Mouse (Mus musculus) liver, embryonic 12.5 days (tissue): ENCODE data around the gene Ccdc43. TPM values are rescaled to one million over a fixed set of nuclear protein-coding genes. Genes with fewer than 3 reads are reported as not detected.
A peak's percentile ranks its signal among the peaks of the same experiment; 100 is the strongest.

Experiments
- ATAC-seq: fragments of 200-750 bp; cut with Nextera tagmentation; 2 replicates; pipeline ENCODE4 v1.8.0; 2017; ENCODE audit warnings: moderate number of reproducible peaks, mild to moderate bottlenecking, moderate library complexity
- H3K27ac ChIP-seq: fragments of 300-500 bp; sonication (generic); 2 replicates; pipeline ENCODE4 v1.5.1; 2016; ENCODE audit warnings: mild to moderate bottlenecking
- H3K27me3 ChIP-seq: fragments of 300-500 bp; sonication (generic); replicated peaks from 2 replicates; pipeline ENCODE4 v1.6.1; 2016; ENCODE audit warnings: mild to moderate bottlenecking, moderate library complexity
- H3K36me3 ChIP-seq: fragments of 300-500 bp; sonication (generic); 2 replicates; pipeline ENCODE4 v1.6.1; 2016; ENCODE audit warnings: mild to moderate bottlenecking, moderate library complexity
- H3K4me1 ChIP-seq: fragments of 300-500 bp; sonication (generic); 2 replicates; pipeline ENCODE4 v1.6.1; 2016
- H3K4me2 ChIP-seq: fragments of 300-500 bp; sonication (generic); 2 replicates; pipeline ENCODE4 v1.6.1; 2016; ENCODE audit warnings: mild to moderate bottlenecking, moderate library complexity
- H3K4me3 ChIP-seq: fragments of 300-500 bp; sonication (generic); 2 replicates; pipeline ENCODE4 v1.5.1; 2016; ENCODE audit warnings: mild to moderate bottlenecking, moderate library complexity
- H3K9ac ChIP-seq: fragments of 300-500 bp; sonication (generic); 2 replicates; pipeline ENCODE4 v1.6.1; 2016; ENCODE audit warnings: mild to moderate bottlenecking, moderate library complexity
- H3K9me3 ChIP-seq: fragments of 300-500 bp; sonication (generic); replicated peaks from 2 replicates; pipeline ENCODE4 v1.6.1; 2016; ENCODE audit warnings: mild to moderate bottlenecking, moderate library complexity
- WGBS: fragments of 180-500 bp; shearing (Covaris S2); methylation state at CpG from one replicate; pipeline ENCODE4 v1.1.7; 2016; ENCODE audit not compliant: insufficient replicate concordance; 5-methylcytosine and 5-hydroxymethylcytosine counted together
- polyA plus RNA-seq: library from polyadenylated mRNA; unstranded; fragments of >200 nt; fragmentation: Nextera tagmentation; extraction: Ambion mirVana; gene quantifications from 2 replicates; pipeline ENCODE4 v1.2.1, GENCODE M21; 2016

Ccdc43 gene
- 26.9 and 27.5 TPM in 2 replicates for polyA plus RNA-seq

DNA sequence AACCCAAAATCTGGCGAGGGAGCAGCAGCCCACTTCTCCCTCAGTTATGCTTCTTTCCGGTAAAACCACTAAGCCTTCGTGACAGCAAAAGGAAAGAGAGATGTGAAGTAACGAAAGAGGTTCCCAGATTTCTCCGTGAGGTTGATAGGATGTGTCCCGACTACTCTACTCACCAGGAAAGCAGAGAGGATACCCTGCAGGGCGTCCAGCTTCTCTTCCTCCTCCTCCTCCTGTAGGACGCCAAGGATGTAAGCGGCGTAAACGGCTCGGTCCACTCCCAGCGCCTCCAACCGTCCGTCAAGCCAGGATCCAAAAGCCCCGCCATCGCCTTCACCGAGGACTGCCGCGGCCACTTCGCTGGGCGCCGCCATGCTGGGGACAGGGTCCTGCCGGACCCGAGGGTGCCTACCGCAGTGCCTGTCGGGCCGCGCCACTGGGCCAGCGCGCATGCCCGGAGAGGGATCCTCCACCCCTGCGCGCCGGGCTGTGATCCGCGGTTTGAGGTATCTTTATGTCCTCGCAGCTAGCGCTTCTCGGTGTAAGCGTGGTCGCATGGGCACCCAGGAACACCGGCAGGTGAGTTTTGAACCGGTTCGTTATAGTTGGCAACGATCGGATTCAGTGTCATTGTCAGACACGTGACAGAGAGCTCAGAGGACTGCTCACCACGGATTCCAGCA, at the start of gene Ccdc43:
Ccdc43 (minus strand) TSS at position 445 of the 680 bp plus-strand sequence.
- ATAC-seq: peak; percentile 97
- peak within 1 kb of the TSS; percentile 68 for H3K4me3 ChIP-seq

DNA sequence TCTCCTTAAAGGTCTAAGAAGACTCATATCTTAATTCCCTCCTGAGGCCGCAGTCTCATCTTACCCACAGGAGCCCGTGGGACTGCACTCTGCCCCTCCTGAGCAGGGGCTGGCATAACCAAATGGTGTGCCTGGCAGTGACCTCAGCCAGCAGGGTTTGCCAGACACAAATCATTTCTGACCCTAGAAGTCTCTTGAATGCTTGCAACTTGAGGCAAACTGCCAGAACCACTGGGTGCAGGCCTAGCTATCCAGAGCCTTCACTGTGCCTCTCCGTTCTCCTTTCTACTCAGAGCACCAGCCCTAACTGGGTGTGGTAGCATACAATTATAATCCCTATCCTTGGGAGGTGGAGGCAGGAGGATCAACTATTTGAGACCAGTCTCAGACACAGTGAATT, 47.2 kb upstream of the Ccdc43 start:
- no peak overlapping the region for H3K4me3 ChIP-seq
- H3K4me2 ChIP-seq: no peak overlapping the region
- no peaks in the 10 kb centered on the region for H3K36me3 ChIP-seq
- H3K27me3 ChIP-seq: peaks cover 30% of the 10 kb centered on the region
- H3K9me3 ChIP-seq: no peaks in the 10 kb centered on the region
- no peak overlapping the region for H3K27ac ChIP-seq
- H3K9ac ChIP-seq: no peak overlapping the region
- H3K4me1 ChIP-seq: peaks cover 9% of the 10 kb centered on the region; the same call in 1 of the 2 replicates
- ATAC-seq: no peak
- WGBS: 64% methylated on average over 3 of the region's 3 CpGs

More for the DNA sequence above, at the start of gene Ccdc43:
- Histone ChIP-seq H3K4me1 (peaks cover 30% of the 10 kb centered on the region), H3K4me2 (peak within 1 kb of the TSS; percentile 80), H3K27ac (no peak within 1 kb of the TSS), H3K9me3 (no peaks in the 10 kb centered on the region), H3K9ac (peak within 1 kb of the TSS; percentile 71), H3K36me3 (peaks cover 19% of the 10 kb centered on the region), H3K27me3 (no peaks in the 10 kb centered on the region)
- WGBS: under 1% methylated on average over 49 of the region's 49 CpGs

DNA sequence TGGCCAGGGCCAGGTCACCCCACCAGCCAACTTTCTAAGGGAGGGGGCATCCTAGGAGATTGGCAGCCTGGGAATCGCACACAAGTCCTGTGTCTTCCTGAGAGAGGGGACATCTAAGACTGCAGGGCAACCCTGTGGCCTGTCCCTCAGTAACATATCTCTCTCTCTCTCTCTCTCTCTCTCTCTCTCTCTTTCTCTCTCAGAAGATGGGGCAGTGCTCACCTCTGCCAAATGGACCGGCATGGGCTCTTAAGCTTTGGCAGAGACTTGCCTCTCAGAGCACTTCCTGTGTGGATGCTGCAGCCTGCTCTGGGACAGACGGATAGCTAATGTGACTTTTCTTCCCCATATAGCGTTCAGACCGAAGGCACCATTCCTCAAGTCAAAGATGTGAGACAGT, 45.3 kb upstream of the Ccdc43 start:
- H3K36me3 ChIP-seq: no peaks in the 10 kb centered on the region
- 54% methylated on average over 5 of the region's 5 CpGs for WGBS
- H3K9me3 ChIP-seq: no peaks in the 10 kb centered on the region
- peaks cover 17% of the 10 kb centered on the region for H3K4me1 ChIP-seq
- ATAC-seq: no peak
- no peak overlapping the region for H3K27ac ChIP-seq
- peaks cover 45% of the 10 kb centered on the region for H3K27me3 ChIP-seq
- H3K4me3 ChIP-seq: no peak overlapping the region
- no peak overlapping the region for H3K4me2 ChIP-seq
- H3K9ac ChIP-seq: no peak overlapping the region

DNA sequence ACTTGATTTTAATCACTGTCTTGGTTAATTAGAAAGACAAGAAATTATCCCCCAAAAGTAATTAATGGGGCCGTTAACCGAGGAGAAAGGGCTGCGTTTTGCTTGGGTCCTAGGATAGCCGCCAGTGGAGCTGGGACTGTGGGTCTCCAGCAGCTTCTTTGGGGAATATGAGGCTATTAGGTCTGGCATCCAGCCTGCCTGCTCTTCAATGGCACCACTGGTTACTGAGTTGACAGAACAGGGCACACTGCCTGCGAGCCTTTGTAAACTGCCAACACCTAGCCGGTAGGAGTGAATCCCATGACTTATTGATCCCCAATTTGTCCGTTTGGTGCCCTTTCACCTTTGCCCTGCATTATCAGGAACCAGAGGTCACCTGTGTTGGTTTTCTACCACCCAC, 44.5 kb upstream of the Ccdc43 start:
- peaks cover 49% of the 10 kb centered on the region for H3K27me3 ChIP-seq

DNA sequence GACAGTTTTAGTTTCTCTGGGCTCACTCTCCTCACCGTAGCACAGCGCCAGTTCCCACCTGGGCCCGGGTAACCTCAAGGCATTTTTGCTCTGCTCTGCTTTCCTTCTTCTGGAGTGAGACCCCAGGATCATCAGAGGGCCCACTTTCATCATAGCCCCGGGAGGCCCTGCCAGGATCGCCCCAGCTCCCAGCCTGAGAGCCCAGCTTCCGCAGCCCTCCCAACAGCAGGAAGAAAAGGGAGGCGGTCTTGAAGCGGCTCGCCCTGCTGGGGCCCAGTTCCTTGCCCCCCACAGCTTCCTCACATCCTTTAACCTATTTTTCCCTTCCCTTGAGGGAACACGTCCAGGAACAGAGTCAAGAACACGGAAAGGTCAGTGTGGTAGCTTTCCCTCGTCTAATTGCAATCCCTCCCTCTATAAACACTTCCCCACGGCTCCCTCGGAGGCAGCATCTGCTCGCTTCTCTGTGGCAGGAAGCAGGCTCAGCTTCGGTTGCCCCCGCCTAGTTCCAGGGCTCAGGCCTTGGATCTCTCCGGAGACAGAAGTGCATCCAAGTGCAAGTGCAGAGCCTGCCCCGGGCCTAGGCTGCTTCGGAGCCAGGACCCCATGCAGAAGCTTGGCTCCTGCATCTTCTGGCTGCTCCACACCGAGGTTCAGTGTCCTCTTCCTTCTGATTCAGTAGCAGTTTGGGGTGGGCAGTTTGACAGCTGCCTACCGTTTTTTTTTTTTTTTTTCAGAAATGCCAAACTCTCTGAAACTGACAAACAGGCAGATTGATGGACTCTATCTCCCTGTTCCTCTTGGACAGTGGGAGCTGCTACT, 43.8 kb upstream of the Ccdc43 start:
- ATAC-seq: no peak
- Histone ChIP-seq H3K27me3 (peaks cover 49% of the 10 kb centered on the region), H3K9ac (no peak overlapping the region), H3K4me2 (peak overlapping the region; percentile 29), H3K36me3 (no peaks in the 10 kb centered on the region), H3K4me1 (peaks cover 17% of the 10 kb centered on the region), H3K27ac (0 out of 2 replicates have a peak overlapping the region, but pooled peaks have one; percentile 16), H3K4me3 (no peak overlapping the region), H3K9me3 (no peaks in the 10 kb centered on the region)
- 17% methylated on average over 22 of the region's 22 CpGs for WGBS

More for the DNA sequence above, 44.5 kb upstream of the Ccdc43 start:
- Histone ChIP-seq H3K4me1 (peaks cover 17% of the 10 kb centered on the region), H3K36me3 (no peaks in the 10 kb centered on the region), H3K9ac (no peak overlapping the region), H3K9me3 (no peaks in the 10 kb centered on the region), H3K4me3 (no peak overlapping the region), H3K4me2 (no peak overlapping the region), H3K27ac (no peak overlapping the region)
- 68% methylated on average over 7 of the region's 7 CpGs for WGBS
- no peak for ATAC-seq

DNA sequence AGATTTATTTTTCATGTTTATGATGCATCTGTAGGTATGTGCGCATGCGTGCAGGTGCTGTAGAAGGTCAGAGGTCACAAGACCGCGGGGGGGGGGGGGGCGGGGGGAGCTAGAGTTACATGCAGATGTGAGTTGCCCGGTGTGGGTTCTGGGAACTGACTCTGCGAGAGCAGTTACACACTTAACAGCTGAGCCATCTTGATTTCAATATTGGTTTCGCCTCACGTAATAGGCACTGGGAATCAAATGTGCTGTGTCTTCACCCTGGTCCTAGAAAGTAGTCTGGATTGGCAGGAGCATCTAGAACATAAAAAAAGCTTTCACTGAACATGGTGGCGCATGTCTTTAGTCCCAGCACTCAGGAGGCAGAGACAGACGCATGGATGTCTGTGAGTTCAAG, 43.1 kb upstream of the Ccdc43 start:
- H3K36me3 ChIP-seq: no peaks in the 10 kb centered on the region
- no peak overlapping the region for H3K9ac ChIP-seq
- no peak overlapping the region for H3K27ac ChIP-seq
- 55% methylated on average over 11 of the region's 11 CpGs for WGBS
- ATAC-seq: no peak
- H3K4me3 ChIP-seq: no peak overlapping the region
- no peak overlapping the region for H3K4me2 ChIP-seq
- H3K27me3 ChIP-seq: peaks cover 49% of the 10 kb centered on the region
- peaks cover 17% of the 10 kb centered on the region for H3K4me1 ChIP-seq
- no peaks in the 10 kb centered on the region for H3K9me3 ChIP-seq

DNA sequence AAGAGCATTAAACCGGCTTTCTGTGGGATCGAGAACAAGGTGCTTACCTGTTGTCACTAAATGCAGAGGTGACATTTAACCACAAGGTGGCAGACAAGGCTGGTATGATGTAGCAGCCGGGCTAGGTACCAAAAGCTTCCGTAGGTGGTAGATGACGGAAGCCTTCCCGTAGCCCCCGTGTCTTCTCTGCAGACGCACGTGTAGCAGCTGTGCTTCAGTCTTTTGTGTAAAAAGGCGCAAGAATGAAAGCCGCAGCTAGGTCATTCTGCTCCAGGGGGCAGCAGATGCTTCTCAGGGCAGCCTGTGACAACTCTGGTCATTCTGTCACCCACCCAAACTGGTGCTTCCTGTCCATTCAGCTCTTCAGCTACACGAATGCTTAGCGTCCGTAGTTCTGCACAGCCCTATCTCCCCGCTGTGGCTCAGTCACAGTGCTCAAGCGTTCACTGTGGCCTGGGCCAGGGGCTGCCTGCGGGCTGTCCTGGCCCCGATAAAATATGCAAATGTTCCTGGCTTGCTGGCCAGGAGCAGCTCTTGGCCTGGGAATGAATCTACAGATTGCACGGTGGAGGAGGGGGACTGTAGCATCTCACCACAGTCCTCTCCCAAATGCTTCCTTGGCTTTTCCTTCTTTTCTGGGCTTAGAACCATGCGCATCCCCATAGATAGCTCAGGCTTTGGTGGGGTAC, 41.8 kb upstream of the Ccdc43 start:
- Histone ChIP-seq H3K9me3 (no peaks in the 10 kb centered on the region), H3K4me2 (peak overlapping the region; percentile 47), H3K9ac (no peak overlapping the region), H3K27ac (no peak overlapping the region), H3K4me1 (peaks cover 17% of the 10 kb centered on the region), H3K36me3 (no peaks in the 10 kb centered on the region), H3K4me3 (0 out of 2 replicates have a peak overlapping the region, but pooled peaks have one; percentile 2), H3K27me3 (peaks cover 53% of the 10 kb centered on the region)
- ATAC-seq: no peak
- 8% methylated on average over 20 of the region's 20 CpGs for WGBS

DNA sequence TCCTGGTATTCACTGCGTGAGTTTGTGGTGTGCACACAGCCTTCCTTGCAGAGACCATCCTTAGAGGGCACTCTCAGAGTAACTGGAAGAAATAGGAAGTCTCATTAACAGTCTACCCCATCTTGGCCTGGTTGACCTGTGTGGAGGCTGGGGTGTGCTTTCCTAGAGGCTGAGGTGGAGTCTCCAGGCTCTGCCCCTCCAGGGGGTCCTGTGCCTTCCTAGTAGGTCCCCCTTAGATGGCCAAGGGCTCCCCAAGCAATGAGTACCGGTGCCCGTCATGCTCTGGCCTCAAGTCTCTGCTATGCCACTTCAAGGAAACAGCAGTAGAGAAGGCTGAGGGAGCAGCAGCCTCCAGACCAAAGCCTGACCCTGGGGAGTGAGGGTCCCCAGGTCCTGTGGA, 40.5 kb upstream of the Ccdc43 start:
- ATAC-seq: no peak
- 62% methylated on average over 3 of the region's 3 CpGs for WGBS

DNA sequence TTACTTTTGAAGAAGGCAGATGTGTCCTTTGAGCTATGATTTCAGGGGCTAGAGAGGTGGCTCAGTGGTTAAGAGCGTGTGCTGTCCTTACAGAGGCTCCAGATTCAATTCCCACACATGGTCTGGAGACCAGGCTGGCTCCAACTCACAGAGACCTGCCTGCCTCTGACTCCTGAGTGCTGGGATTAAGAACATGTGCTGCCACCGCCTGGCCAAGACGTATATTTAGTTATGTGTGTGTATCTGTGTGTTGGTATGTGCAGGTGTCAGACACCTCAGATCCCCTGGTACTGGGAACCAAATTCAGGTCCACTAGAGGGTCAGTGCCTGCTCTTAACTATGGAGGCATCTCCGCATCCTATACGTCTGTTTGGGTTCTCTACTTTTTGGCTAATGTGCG, 37.4 kb upstream of the Ccdc43 start:
- Histone ChIP-seq H3K9me3 (no peaks in the 10 kb centered on the region), H3K36me3 (no peaks in the 10 kb centered on the region), H3K9ac (no peak overlapping the region), H3K4me3 (no peak overlapping the region), H3K4me1 (peaks cover 9% of the 10 kb centered on the region; the same call in 1 of the 2 replicates), H3K27ac (no peak overlapping the region), H3K4me2 (no peak overlapping the region), H3K27me3 (peaks cover 29% of the 10 kb centered on the region)
- WGBS: 72% methylated on average over 6 of the region's 6 CpGs
- no peak for ATAC-seq

More for the DNA sequence above, 40.5 kb upstream of the Ccdc43 start:
- H3K9ac ChIP-seq: no peak overlapping the region
- no peak overlapping the region for H3K4me2 ChIP-seq
- H3K27me3 ChIP-seq: peaks cover 51% of the 10 kb centered on the region
- H3K9me3 ChIP-seq: no peaks in the 10 kb centered on the region
- peaks cover 17% of the 10 kb centered on the region for H3K4me1 ChIP-seq
- no peaks in the 10 kb centered on the region for H3K36me3 ChIP-seq
- H3K27ac ChIP-seq: no peak overlapping the region
- H3K4me3 ChIP-seq: no peak overlapping the region

DNA sequence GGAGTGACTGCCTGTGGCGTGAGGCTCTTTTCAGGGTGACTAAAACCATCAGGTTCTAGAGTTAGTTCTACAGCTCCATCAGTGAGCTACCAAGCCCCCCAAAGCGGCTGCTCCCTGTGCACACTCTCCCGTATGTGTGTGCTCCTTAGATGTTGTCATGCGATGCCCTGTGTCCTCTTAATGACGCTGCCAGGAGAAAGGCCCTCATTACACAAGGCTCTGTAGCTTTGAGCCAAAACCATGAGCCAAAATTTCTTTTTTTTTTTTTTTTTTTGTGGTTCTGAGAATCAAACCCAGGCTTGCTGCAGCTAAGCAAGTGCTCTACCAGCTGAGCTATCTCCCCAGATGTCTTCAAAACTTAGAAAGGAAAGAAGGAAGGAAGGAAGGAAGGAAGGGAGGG, 35.6 kb upstream of the Ccdc43 start:
- no peak overlapping the region for H3K4me3 ChIP-seq
- 59% methylated on average over 5 of the region's 5 CpGs for WGBS
- no peak overlapping the region for H3K9ac ChIP-seq
- no peak overlapping the region for H3K27ac ChIP-seq
- H3K36me3 ChIP-seq: no peaks in the 10 kb centered on the region
- no peak for ATAC-seq
- no peak overlapping the region for H3K4me2 ChIP-seq
- H3K4me1 ChIP-seq: no peaks in the 10 kb centered on the region
- H3K9me3 ChIP-seq: no peaks in the 10 kb centered on the region
- peaks cover 11% of the 10 kb centered on the region for H3K27me3 ChIP-seq

DNA sequence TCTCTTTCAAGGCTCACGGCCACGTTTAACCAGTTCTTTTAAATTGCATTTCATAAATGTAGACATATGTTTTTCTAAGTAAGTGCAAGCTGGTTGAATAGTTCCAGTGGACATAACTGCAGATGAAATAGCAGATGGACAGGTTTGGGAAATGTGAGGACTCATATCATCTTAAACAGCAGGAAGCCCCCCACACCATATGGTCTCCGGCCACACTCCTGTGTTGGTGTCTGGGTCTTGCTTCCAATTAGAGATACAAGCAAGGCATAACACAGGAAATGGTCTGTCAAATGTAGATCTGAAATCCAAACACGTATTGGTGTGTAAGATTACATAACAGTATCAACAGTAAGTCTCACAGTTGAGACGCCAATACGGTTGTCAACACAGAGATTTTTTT, 33.8 kb upstream of the Ccdc43 start:
- WGBS: 53% methylated on average over 6 of the region's 6 CpGs
- Histone ChIP-seq H3K4me1 (no peaks in the 10 kb centered on the region), H3K9ac (no peak overlapping the region), H3K27ac (no peak overlapping the region), H3K9me3 (no peaks in the 10 kb centered on the region), H3K4me3 (no peak overlapping the region), H3K36me3 (no peaks in the 10 kb centered on the region), H3K4me2 (no peak overlapping the region), H3K27me3 (0 out of 2 replicates have a peak, but pooled peaks cover 3% of the 10 kb centered on the region)
- ATAC-seq: no peak

DNA sequence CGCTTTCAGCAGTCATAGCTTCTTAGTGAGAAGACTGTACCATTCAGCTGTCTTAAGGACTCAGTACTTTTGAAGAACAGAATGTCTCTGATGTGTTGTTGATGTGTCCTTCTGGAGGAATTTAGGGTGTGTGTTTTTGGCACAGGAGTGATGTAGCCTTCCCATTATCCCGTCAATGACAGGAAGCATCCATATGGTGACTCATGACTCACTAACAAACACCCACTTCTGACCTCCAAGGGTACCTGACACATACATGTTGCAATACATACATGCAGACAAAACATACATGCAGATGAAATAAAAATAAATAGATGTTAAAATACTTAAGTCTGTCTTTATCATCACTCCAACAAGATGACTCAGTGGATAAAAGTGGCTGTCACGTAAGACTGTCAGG, 32.3 kb upstream of the Ccdc43 start:
- peaks cover 6% of the 10 kb centered on the region; the same call in 1 of the 2 replicates for H3K27me3 ChIP-seq
- no peak overlapping the region for H3K4me3 ChIP-seq
- no peak overlapping the region for H3K4me2 ChIP-seq
- H3K36me3 ChIP-seq: no peaks in the 10 kb centered on the region
- H3K9me3 ChIP-seq: no peaks in the 10 kb centered on the region
- H3K27ac ChIP-seq: no peak overlapping the region
- ATAC-seq: no peak
- WGBS: 56% methylated on average over 3 of the region's 3 CpGs
- H3K9ac ChIP-seq: no peak overlapping the region
- H3K4me1 ChIP-seq: no peaks in the 10 kb centered on the region
